Mouse (Mus musculus) midbrain, embryonic 15.5 days (tissue): ENCODE data around the gene Ptprs. TPM values are rescaled to one million over a fixed set of nuclear protein-coding genes. Genes with fewer than 3 reads are reported as not detected.

Experiments used
- ATAC-seq: fragments of 200-750 bp; cut with Nextera tagmentation; replicated peaks from 2 replicates; pipeline ENCODE4 v1.8.0; 2017; ENCODE audit warnings: moderate TSS enrichment
- H3K27ac ChIP-seq: fragments of 300-500 bp; sonication (generic); 2 replicates; pipeline ENCODE4 v1.5.1; 2015; ENCODE audit warnings: mild to moderate bottlenecking, inconsistent platforms
- H3K27me3 ChIP-seq: fragments of 300-500 bp; sonication (generic); replicated peaks from 2 replicates; pipeline ENCODE4 v1.6.1; 2015; ENCODE audit warnings: inconsistent platforms
- H3K36me3 ChIP-seq: fragments of 300-500 bp; sonication (generic); replicated peaks from 2 replicates; pipeline ENCODE4 v1.6.1; 2015; ENCODE audit warnings: inconsistent platforms
- H3K4me1 ChIP-seq: fragments of 300-500 bp; sonication (generic); 2 replicates; pipeline ENCODE4 v1.6.1; 2015; ENCODE audit warnings: inconsistent platforms
- H3K4me2 ChIP-seq: fragments of 300-500 bp; sonication (generic); 2 replicates; pipeline ENCODE4 v1.6.1; 2015; ENCODE audit warnings: inconsistent platforms, mild to moderate bottlenecking, moderate library complexity
- H3K4me3 ChIP-seq: fragments of 300-500 bp; sonication (generic); 2 replicates; pipeline ENCODE4 v1.5.1; 2015; ENCODE audit warnings: mild to moderate bottlenecking, inconsistent platforms
- H3K9ac ChIP-seq: fragments of 300-500 bp; sonication (generic); 2 replicates; pipeline ENCODE4 v1.6.1; 2015; ENCODE audit warnings: mild to moderate bottlenecking, inconsistent platforms
- H3K9me3 ChIP-seq: fragments of 300-500 bp; sonication (generic); 2 replicates; pipeline ENCODE4 v1.6.1; 2016; ENCODE audit warnings: inconsistent platforms
- WGBS: fragments of 180-500 bp; shearing (Covaris S2); methylation state at CpG from one replicate; pipeline ENCODE4 v1.1.7; 2015; ENCODE audit warnings: mixed read lengths; 5-methylcytosine and 5-hydroxymethylcytosine counted together
- polyA plus RNA-seq: library from polyadenylated mRNA; unstranded; fragments of >200 nt; fragmentation: Nextera tagmentation; extraction: Ambion mirVana; gene quantifications from 2 replicates; pipeline ENCODE4 v1.2.1, GENCODE M21; 2015

The Ptprs gene
- polyA plus RNA-seq, 1 experiment from 2014 or later: 349 TPM

DNA sequence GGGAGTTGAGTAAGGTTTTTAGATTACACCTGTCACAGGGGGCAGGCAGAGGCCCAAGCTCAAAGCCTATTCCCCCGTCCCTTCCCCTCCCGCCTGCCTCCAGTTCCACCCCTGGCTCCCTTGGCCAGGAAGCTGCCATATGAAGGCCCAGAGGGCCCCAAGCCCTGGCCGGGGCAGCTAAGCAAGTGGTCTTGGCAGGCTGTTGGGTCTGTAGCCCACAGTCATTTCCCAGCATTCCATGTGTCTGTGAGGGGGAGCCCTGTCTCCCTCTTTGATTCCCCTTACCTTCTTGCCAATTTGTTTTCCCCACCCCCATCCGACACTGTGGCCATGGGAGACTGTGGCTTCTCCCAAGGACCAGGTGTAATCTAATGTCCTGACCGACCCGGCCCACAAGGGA, 34.0 kb downstream of the Ptprs start:
- H3K27me3 ChIP-seq: no peaks in the 10 kb centered on the region
- no peak overlapping the region for H3K27ac ChIP-seq
- H3K4me3 ChIP-seq: no peak overlapping the region
- peaks cover 30% of the 10 kb centered on the region for H3K4me1 ChIP-seq
- no peak for ATAC-seq
- no peak overlapping the region for H3K4me2 ChIP-seq
- H3K9me3 ChIP-seq: no peaks in the 10 kb centered on the region
- H3K36me3 ChIP-seq: peaks cover 23% of the 10 kb centered on the region
- no peak overlapping the region for H3K9ac ChIP-seq
- WGBS: 74% methylated on average over 6 of the region's 6 CpGs

DNA sequence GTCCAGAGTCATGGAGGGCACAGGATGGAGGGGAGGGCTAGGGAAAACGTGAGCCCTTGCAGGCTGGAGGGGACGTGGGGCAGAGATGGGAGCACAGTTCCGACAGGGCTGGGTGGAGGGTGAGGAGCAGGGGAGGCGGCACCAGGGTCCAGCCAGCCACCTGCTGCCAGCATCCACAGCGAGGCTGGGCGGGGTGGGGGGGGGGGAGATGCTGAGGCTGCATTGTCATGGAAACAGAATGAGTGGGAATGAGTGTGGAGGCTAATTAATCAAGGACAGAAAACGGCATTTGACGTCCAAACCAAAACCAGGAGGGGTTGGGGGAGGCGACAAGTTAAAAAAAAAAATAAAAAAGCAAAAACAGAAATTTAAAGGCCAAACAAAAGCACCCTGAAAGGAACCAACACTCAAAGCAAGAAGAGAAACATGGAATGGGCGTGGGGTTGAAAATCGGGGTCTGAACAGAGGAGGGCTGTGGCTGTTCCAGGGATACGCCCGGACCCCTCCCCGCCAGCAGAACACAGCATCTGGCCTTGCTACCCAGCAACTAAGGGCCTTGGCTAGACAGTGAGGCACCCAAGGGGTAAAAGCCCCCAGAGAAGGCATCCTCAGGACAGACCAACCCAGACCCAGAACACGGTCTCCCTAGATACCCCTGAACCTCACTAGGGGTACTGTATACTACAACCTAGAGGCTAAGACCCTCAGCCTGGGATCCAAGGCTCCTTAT, 36.4 kb downstream of the Ptprs start:
- Histone ChIP-seq H3K9ac (no peak overlapping the region), H3K36me3 (peaks cover 39% of the 10 kb centered on the region)
- peak; percentile 29; the same call in 1 of the 2 replicates for ATAC-seq

DNA sequence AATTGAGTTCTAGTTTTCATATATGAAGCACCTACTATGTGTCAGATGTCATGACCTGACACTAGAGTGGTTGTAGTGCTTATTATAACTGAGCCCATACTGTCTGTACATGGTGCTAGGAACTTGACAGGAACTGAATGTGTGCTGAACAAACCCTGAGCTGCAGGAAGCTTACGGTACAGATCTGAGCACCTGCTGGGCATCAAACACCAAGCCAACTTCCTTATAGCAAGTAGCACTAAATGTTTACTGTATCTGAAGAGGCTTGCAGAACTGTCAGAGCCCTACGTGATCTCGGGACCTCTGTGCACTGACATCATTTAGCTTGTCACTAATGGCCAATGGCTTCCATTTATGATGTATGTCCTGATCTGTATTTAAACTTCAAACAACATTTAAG, 44.7 kb downstream of the Ptprs start:
- Histone ChIP-seq H3K36me3 (peaks cover 58% of the 10 kb centered on the region), H3K9ac (no peak overlapping the region), H3K27ac (no peak overlapping the region), H3K27me3 (no peaks in the 10 kb centered on the region), H3K4me1 (no peaks in the 10 kb centered on the region), H3K4me3 (no peak overlapping the region), H3K4me2 (no peak overlapping the region), H3K9me3 (no peaks in the 10 kb centered on the region)
- WGBS: 84% methylated on average over 3 of the region's 3 CpGs
- no peak for ATAC-seq

More for the DNA sequence above, 36.4 kb downstream of the Ptprs start:
- H3K9me3 ChIP-seq: no peaks in the 10 kb centered on the region
- H3K4me3 ChIP-seq: no peak overlapping the region
- peaks cover 11% of the 10 kb centered on the region for H3K4me1 ChIP-seq
- 53% methylated on average over 15 of the region's 15 CpGs for WGBS
- no peaks in the 10 kb centered on the region for H3K27me3 ChIP-seq
- H3K27ac ChIP-seq: peak overlapping the region; percentile 50
- no peak overlapping the region for H3K4me2 ChIP-seq

DNA sequence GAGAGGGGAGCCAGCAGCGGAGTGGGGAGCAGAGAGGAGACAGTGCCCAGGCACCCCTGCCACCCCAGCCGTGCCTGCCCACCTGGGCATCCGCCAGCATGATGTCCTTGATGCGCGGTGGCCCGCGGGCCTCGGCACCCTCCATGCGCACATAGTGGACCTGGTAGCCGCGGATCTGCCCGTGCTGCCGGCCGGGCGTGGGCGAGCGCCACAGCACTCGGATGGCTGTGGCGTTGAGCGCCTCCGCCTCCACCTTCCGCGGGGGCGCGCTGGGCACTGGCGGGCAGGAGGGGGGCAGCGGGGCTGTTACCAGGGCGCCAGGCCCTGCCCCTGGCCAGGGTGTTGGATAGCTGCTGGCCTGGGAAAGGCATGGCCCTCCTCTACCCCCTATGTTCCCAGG, 48.4 kb downstream of the Ptprs start:
- Histone ChIP-seq H3K4me2 (no peak overlapping the region), H3K27me3 (no peaks in the 10 kb centered on the region), H3K9ac (no peak overlapping the region), H3K4me3 (no peak overlapping the region), H3K36me3 (peaks cover 55% of the 10 kb centered on the region), H3K27ac (no peak overlapping the region), H3K4me1 (peaks cover 15% of the 10 kb centered on the region), H3K9me3 (no peaks in the 10 kb centered on the region)
- 72% methylated on average over 28 of the region's 28 CpGs for WGBS
- ATAC-seq: no peak

DNA sequence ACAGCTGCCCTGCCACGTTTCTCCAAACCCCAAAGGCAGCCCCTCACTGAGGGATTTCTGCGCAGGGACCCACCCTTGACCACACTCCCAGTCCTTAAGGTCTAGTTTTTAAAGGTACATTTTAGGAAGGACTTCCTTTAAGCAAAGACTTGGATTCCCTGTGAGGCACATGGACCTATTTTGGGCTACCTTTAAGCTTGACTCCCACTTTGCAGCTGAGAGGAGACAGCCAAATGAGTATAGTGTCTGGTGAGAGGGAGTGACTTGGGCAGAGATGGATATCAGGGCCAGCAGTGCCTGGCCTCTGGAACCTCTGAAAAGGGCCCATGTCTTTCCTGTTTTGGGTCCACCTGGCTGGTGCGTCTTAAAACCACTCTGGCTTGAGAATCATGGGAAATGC, 50.3 kb downstream of the Ptprs start:
- Histone ChIP-seq H3K4me1 (peaks cover 15% of the 10 kb centered on the region), H3K27me3 (no peaks in the 10 kb centered on the region), H3K36me3 (peaks cover 68% of the 10 kb centered on the region), H3K9me3 (no peaks in the 10 kb centered on the region), H3K27ac (peak overlapping the region; percentile 61; the same call in 1 of the 2 replicates), H3K4me3 (peak overlapping the region; percentile 19; the same call in 1 of the 2 replicates), H3K9ac (peak overlapping the region; percentile 37), H3K4me2 (peak overlapping the region; percentile 48)
- WGBS: 29% methylated on average over 3 of the region's 3 CpGs
- no peak for ATAC-seq

DNA sequence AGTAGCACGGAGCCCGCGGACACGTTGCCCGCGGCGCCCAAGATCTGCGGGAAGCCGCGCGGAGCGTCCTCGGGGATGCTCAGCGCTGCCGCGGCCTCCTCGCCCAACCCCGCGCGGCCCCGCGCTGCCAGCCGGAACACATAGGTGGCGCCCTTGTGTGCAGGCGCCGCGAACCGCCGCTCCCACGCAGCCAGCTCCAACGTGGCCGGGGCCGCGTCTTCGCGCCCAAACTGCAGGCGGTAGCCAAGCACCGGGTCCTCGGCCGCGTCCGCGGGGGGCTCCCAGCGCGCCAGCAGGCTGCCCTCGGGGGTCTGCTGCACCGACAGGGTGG, 50.7 kb downstream of the Ptprs start:
- Histone ChIP-seq H3K9ac (peak overlapping the region; percentile 37), H3K4me1 (peaks cover 15% of the 10 kb centered on the region), H3K36me3 (peaks cover 68% of the 10 kb centered on the region), H3K9me3 (no peaks in the 10 kb centered on the region), H3K27ac (peak overlapping the region; percentile 61; the same call in 1 of the 2 replicates), H3K4me3 (peak overlapping the region; percentile 19), H3K4me2 (peak overlapping the region; percentile 48), H3K27me3 (no peaks in the 10 kb centered on the region)
- under 1% methylated on average over 47 of the region's 47 CpGs for WGBS
- peak; percentile 77 for ATAC-seq

DNA sequence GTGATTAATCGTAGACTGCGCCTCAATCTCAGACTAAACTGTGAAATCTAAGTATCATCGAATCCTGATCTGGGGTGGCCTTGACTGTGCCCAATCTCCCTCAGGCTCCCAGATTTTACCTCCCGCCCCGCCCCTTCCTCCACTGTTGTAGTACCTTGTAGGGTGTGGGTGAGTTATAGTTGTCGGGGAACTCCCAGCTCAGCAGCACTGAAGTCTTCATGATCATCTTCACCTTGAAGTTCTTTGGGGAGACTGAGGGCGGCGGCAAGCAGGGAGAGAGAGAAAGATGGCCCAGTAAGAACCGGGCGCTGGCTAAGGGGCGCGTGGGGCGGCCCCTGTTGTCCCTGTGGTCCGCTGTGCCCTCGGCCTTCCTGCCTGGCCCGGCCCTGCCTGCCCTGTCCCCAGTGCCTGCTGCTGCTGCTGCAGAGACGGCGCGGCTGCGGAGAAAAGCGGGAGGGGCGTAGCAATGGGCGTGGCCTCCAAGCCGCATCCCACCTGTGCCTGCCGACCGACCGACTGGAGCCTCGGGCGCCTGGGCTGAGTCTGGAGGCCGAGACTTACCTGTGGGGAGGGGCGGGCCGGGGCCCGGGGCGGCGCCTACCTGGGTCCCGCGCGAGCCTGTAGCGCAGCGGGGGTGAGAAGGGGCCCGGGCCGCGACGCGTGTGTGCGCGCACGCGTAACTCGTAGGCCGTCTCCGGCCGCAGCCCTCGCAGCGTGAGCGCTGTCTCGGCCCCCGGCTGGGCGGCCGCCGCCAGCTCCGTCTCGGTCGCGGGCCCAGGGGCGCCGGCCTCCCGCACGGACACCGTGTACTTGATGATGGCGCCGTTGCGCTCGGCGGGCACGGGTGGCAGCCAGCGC, 51.3 kb downstream of the Ptprs start:
- no peaks in the 10 kb centered on the region for H3K9me3 ChIP-seq
- peaks cover 74% of the 10 kb centered on the region for H3K36me3 ChIP-seq
- peaks cover 15% of the 10 kb centered on the region for H3K4me1 ChIP-seq
- no peaks in the 10 kb centered on the region for H3K27me3 ChIP-seq
- H3K27ac ChIP-seq: peak overlapping the region; percentile 61
- H3K9ac ChIP-seq: peak overlapping the region; percentile 12; the same call in 1 of the 2 replicates
- H3K4me2 ChIP-seq: peak overlapping the region; percentile 48
- peak; percentile 46 for ATAC-seq
- WGBS: 16% methylated on average over 69 of the region's 77 CpGs
- peak overlapping the region; percentile 19 for H3K4me3 ChIP-seq

DNA sequence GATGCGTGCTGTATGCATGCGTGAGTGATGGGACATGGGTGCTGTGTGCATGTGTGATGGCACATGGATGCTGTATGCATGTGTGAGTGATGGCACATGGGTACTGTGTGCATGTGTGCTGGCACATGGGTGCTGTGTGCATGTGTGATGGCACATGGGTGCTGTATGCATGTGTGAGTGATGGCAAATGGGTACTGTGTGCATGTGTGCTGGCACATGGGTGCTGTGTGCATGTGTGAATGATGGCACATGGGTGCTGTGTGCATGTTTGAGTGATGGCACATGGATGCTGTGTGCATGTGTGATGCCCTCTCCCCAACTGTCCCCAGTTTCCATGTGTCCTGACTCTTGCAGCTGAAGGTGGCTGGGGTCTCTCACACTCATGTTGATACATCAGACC, 56.3 kb downstream of the Ptprs start:
- Histone ChIP-seq H3K36me3 (peaks cover 90% of the 10 kb centered on the region), H3K27me3 (no peaks in the 10 kb centered on the region), H3K9me3 (no peaks in the 10 kb centered on the region), H3K4me3 (no peak overlapping the region), H3K4me1 (peaks cover 3% of the 10 kb centered on the region; the same call in 1 of the 2 replicates), H3K4me2 (no peak overlapping the region), H3K27ac (no peak overlapping the region), H3K9ac (no peak overlapping the region)
- no peak for ATAC-seq
- 96% methylated on average over 2 of the region's 2 CpGs for WGBS

DNA sequence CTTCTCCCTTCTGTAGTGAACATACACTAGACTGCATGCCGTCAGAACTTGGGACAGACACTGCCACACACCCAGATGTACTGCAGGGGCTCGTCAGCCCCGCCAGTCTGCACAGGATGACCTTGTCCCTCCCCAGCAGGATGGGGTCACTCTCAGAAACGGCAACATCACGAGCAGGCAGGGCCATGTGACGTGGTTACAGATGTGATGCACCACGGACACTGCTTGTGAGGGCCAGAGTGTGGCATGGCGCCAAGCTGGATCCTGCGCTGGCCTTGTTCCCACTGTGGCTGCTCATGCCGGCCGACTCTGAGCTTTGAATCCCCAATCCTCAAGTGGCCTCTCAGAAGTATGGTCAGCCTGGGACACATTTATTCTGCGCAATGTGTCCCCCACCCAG, 58.0 kb downstream of the Ptprs start:
- Histone ChIP-seq H3K9ac (no peak overlapping the region), H3K4me1 (no peaks in the 10 kb centered on the region), H3K27ac (no peak overlapping the region), H3K27me3 (no peaks in the 10 kb centered on the region), H3K9me3 (no peaks in the 10 kb centered on the region), H3K4me3 (no peak overlapping the region), H3K36me3 (peaks cover 92% of the 10 kb centered on the region), H3K4me2 (no peak overlapping the region)
- ATAC-seq: no peak
- WGBS: 78% methylated on average over 12 of the region's 12 CpGs

DNA sequence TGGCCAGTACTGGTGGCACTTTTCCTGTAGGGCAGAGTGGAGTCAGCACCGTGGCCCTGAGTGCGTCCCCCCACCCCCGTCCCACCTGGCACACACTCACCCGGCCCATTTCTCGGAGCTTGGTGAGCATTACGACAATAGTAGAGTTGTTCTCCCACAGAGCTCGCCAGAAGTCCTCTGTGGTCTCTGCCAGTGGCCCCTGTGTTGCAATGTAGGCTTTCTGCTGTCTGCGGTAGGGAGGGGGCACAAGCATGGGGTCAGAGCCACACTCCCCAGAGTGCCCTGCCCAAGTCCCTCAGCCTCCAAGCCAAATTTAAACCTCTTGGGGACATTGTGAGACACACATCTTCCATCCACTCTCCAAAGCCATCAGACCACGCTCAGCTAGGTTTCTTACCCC, 61.5 kb downstream of the Ptprs start:
- 94% methylated on average over 9 of the region's 9 CpGs for WGBS
- Histone ChIP-seq H3K36me3 (peaks cover 84% of the 10 kb centered on the region), H3K9ac (no peak overlapping the region), H3K4me3 (no peak overlapping the region), H3K9me3 (no peaks in the 10 kb centered on the region), H3K27me3 (no peaks in the 10 kb centered on the region), H3K4me1 (peaks cover 5% of the 10 kb centered on the region), H3K4me2 (no peak overlapping the region), H3K27ac (no peak overlapping the region)
- no peak for ATAC-seq

DNA sequence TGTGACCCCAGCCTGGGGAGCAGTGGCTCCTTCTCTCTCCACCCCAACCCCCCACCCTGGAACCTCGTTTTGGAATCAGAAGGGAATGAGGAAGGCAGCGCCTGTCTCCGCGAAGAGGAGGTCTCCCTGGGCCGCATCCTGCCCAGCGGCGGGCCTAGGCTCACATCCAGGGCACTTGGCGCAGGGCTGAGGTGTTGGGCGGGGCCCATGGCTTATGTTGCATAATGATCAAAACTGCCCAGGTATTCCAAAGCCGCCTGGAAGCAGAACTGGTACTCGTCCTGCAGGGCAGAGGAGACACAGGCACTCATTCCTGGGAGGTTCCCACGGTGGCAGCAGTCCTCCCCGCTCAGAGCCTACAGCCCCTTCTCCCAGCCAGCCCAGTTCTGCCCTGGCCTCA, 63.2 kb downstream of the Ptprs start:
- H3K4me2 ChIP-seq: no peak overlapping the region
- no peak overlapping the region for H3K4me3 ChIP-seq
- H3K36me3 ChIP-seq: peaks cover 69% of the 10 kb centered on the region
- no peaks in the 10 kb centered on the region for H3K9me3 ChIP-seq
- H3K9ac ChIP-seq: no peak overlapping the region
- WGBS: 84% methylated on average over 13 of the region's 13 CpGs
- no peak for ATAC-seq
- no peak overlapping the region for H3K27ac ChIP-seq
- peaks cover 21% of the 10 kb centered on the region for H3K4me1 ChIP-seq
- no peaks in the 10 kb centered on the region for H3K27me3 ChIP-seq

DNA sequence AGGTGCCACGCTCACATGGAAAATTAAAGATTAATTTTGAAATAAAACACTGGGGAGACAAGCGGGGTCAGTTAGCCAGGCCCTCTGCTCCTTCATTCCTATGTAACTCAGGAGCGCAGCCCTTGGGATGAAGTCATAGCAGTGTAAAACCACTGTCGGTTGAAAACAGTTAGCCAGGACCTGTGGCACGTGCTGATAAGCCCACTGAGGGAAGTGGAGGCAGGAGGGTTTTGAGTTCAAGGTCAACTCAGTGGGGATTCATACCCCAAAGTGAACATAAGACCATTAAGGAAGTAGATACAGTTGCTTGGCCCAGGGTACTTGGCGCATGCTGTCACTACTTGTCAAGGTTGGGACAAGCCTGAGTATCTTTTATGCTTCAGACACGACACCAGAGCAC, 64.8 kb downstream of the Ptprs start:
- 96% methylated on average over 7 of the region's 7 CpGs for WGBS
- no peak overlapping the region for H3K27ac ChIP-seq
- H3K4me2 ChIP-seq: no peak overlapping the region

More for the DNA sequence above, 64.8 kb downstream of the Ptprs start:
- no peaks in the 10 kb centered on the region for H3K27me3 ChIP-seq
- no peak for ATAC-seq
- peaks cover 53% of the 10 kb centered on the region for H3K36me3 ChIP-seq
- no peak overlapping the region for H3K9ac ChIP-seq
- no peak overlapping the region for H3K4me3 ChIP-seq
- H3K4me1 ChIP-seq: peaks cover 37% of the 10 kb centered on the region
- H3K9me3 ChIP-seq: no peaks in the 10 kb centered on the region
